Mouse (Mus musculus) intestine, embryonic 15.5 days (tissue): ENCODE measurements around the gene Dnaja2. TPM values are rescaled to one million over a fixed set of nuclear protein-coding genes. Genes with fewer than 3 reads are reported as not detected.

Source experiments
- ATAC-seq: fragments of 200-750 bp; cut with Nextera tagmentation; 2 replicates; pipeline ENCODE4 v1.8.0; 2017; ENCODE audit warnings: moderate TSS enrichment, moderate library complexity
- H3K27ac ChIP-seq: fragments of 300-500 bp; sonication (generic); 2 replicates; pipeline ENCODE4 v1.5.1; 2015; ENCODE audit warnings: mild to moderate bottlenecking, inconsistent platforms
- H3K27me3 ChIP-seq: fragments of 300-500 bp; sonication (generic); replicated peaks from 2 replicates; pipeline ENCODE4 v1.6.1; 2015; ENCODE audit warnings: inconsistent platforms
- H3K36me3 ChIP-seq: fragments of 300-500 bp; sonication (generic); 2 replicates; pipeline ENCODE4 v1.6.1; 2015; ENCODE audit warnings: inconsistent platforms
- H3K4me1 ChIP-seq: fragments of 300-500 bp; sonication (generic); replicated peaks from 2 replicates; pipeline ENCODE4 v1.6.1; 2015; ENCODE audit warnings: inconsistent platforms
- H3K4me2 ChIP-seq: fragments of 300-500 bp; sonication (generic); replicated peaks from 2 replicates; pipeline ENCODE4 v1.6.1; 2015; ENCODE audit warnings: mild to moderate bottlenecking, inconsistent platforms
- H3K4me3 ChIP-seq: fragments of 300-500 bp; sonication (generic); replicated peaks from 2 replicates; pipeline ENCODE4 v1.5.1; 2015; ENCODE audit warnings: inconsistent platforms
- H3K9ac ChIP-seq: fragments of 300-500 bp; sonication (generic); 2 replicates; pipeline ENCODE4 v1.6.1; 2015; ENCODE audit warnings: inconsistent platforms
- H3K9me3 ChIP-seq: fragments of 300-500 bp; sonication (generic); 2 replicates; pipeline ENCODE4 v1.6.1; 2016; ENCODE audit warnings: inconsistent platforms
- WGBS: fragments of 180-500 bp; shearing (Covaris S2); methylation state at CpG from one replicate; pipeline ENCODE4 v1.1.7; 2015; 5-methylcytosine and 5-hydroxymethylcytosine counted together
- polyA plus RNA-seq: library from polyadenylated mRNA; unstranded; fragments of >200 nt; fragmentation: Nextera tagmentation; extraction: Ambion mirVana; gene quantifications from 2 replicates; pipeline ENCODE4 v1.2.1, GENCODE M21; 2015

Dnaja2 gene
- polyA plus RNA-seq, 1 experiment from 2014 or later: 158 TPM

- ATAC-seq: no peak
- Histone ChIP-seq H3K9me3 (no peaks in the 10 kb centered on the region), H3K27me3 (no peaks in the 10 kb centered on the region), H3K4me2 (no peak overlapping the region), H3K27ac (no peak overlapping the region), H3K4me1 (no peaks in the 10 kb centered on the region), H3K9ac (no peak overlapping the region), H3K36me3 (no peaks in the 10 kb centered on the region), H3K4me3 (no peak overlapping the region)
- 88% methylated on average over 3 of the region's 3 CpGs for WGBS
Measured at GRCm38 (mm10) chr8:85577666-85578065, 22.5 kb upstream of the Dnaja2 start.

DNA sequence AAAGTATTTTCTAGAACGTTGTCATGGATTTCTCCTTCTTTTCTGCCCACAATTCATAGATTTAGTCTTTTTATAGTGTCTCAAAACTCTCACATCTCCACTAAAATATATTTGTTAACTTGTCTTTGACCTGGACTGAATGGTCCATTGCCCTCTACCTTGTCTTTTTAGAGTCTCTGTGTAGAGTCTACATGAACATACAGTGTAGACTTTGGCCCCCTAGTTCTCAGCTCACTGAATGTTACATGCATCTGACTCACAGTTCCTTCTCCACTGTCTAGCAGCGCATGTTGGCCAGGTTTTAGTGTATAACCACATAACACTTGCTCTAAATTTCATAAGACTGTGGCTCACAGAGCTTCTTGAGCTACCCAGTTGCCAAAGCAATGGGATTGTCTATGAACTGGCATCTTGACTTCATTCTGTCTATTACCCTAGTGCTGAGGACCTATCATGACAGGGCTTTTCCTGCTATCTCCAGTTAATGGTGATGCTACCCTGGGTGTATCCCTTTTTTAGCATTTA, 18.9 kb upstream of the Dnaja2 start:
- H3K36me3 ChIP-seq: no peaks in the 10 kb centered on the region
- H3K27ac ChIP-seq: no peak overlapping the region
- no peaks in the 10 kb centered on the region for H3K9me3 ChIP-seq
- H3K27me3 ChIP-seq: no peaks in the 10 kb centered on the region
- ATAC-seq: no peak
- H3K4me2 ChIP-seq: no peak overlapping the region
- no peaks in the 10 kb centered on the region for H3K4me1 ChIP-seq
- no peak overlapping the region for H3K4me3 ChIP-seq
- WGBS: 77% methylated on average over 2 of the region's 2 CpGs
- H3K9ac ChIP-seq: no peak overlapping the region

GRCm38 (mm10) chr8:85570466-85570865, 15.3 kb upstream of the Dnaja2 start:
- WGBS: 70% methylated on average over 4 of the region's 4 CpGs
- H3K9me3 ChIP-seq: no peaks in the 10 kb centered on the region
- H3K27ac ChIP-seq: no peak overlapping the region
- H3K36me3 ChIP-seq: no peaks in the 10 kb centered on the region
- H3K27me3 ChIP-seq: no peaks in the 10 kb centered on the region
- ATAC-seq: no peak
- no peak overlapping the region for H3K4me3 ChIP-seq
- H3K4me1 ChIP-seq: no peaks in the 10 kb centered on the region
- no peak overlapping the region for H3K9ac ChIP-seq
- H3K4me2 ChIP-seq: no peak overlapping the region

GRCm38 (mm10) chr8:85567801-85568200, 12.7 kb upstream of the Dnaja2 start:
- Histone ChIP-seq H3K27me3 (no peaks in the 10 kb centered on the region), H3K4me1 (no peaks in the 10 kb centered on the region), H3K36me3 (no peaks in the 10 kb centered on the region), H3K9ac (no peak overlapping the region), H3K4me2 (no peak overlapping the region), H3K4me3 (no peak overlapping the region), H3K9me3 (no peaks in the 10 kb centered on the region), H3K27ac (no peak overlapping the region)
- peak; percentile 56; the same call in 1 of the 2 replicates for ATAC-seq
- WGBS: 79% methylated on average over 2 of the region's 2 CpGs

DNA sequence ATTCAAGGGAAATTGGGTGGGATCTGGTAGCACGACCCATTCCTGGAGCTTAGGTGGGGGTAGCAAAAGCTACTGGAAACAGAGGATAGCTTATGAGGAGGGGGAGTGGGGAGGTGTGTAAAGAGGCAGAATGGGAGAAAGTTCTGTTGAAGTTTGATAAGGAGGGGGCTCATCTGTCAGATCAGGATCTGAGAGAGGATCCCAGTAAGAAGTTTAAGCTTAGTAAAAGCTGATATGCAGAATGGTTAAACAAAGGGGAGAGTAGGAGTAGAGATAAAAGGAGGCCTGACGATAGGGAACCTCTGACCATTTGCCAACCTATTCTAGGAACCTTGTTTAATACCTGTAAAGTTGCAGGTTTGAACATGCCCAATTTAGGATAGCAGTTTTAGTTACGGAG, 10.0 kb upstream of the Dnaja2 start:
- no peak overlapping the region for H3K9ac ChIP-seq
- H3K4me3 ChIP-seq: no peak overlapping the region
- H3K27me3 ChIP-seq: no peaks in the 10 kb centered on the region
- WGBS: 79% methylated on average over 3 of the region's 3 CpGs
- no peak overlapping the region for H3K4me2 ChIP-seq
- no peak for ATAC-seq
- no peaks in the 10 kb centered on the region for H3K36me3 ChIP-seq
- no peaks in the 10 kb centered on the region for H3K9me3 ChIP-seq
- no peak overlapping the region for H3K27ac ChIP-seq
- no peaks in the 10 kb centered on the region for H3K4me1 ChIP-seq

- 89% methylated on average over 8 of the region's 8 CpGs for WGBS
- Histone ChIP-seq H3K4me2 (no peak overlapping the region), H3K36me3 (no peaks in the 10 kb centered on the region), H3K27ac (no peak overlapping the region), H3K9me3 (no peaks in the 10 kb centered on the region), H3K4me3 (no peak overlapping the region), H3K27me3 (no peaks in the 10 kb centered on the region), H3K4me1 (no peaks in the 10 kb centered on the region), H3K9ac (no peak overlapping the region)
- no peak for ATAC-seq
Measured at GRCm38 (mm10) chr8:85563336-85563735, 8.2 kb upstream of the Dnaja2 start.

DNA sequence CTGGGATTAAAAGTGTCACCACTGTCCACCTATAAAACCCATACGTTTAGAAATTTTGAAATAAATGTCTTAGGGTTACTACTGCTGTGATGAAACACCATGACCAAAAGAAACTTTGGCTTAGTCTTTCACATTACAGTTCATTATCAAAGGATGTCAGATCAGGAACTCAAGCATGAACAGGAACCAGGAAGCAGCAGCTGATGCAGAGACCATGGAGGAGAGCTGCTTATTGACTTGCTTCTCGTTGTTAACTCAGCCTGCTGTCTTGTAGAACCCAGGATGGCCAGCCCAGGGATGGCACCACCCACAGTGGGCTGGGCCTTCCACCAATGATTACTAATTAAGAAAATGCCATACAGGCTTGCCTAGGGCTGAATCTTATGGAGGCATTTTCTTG, 4.8 kb upstream of the Dnaja2 start:
- Histone ChIP-seq H3K27me3 (no peaks in the 10 kb centered on the region), H3K4me3 (no peak overlapping the region), H3K27ac (no peak overlapping the region), H3K4me1 (no peaks in the 10 kb centered on the region), H3K36me3 (no peaks in the 10 kb centered on the region), H3K9ac (no peak overlapping the region), H3K4me2 (no peak overlapping the region), H3K9me3 (no peaks in the 10 kb centered on the region)
- no peak for ATAC-seq
- 63% methylated on average over 2 of the region's 2 CpGs for WGBS

DNA sequence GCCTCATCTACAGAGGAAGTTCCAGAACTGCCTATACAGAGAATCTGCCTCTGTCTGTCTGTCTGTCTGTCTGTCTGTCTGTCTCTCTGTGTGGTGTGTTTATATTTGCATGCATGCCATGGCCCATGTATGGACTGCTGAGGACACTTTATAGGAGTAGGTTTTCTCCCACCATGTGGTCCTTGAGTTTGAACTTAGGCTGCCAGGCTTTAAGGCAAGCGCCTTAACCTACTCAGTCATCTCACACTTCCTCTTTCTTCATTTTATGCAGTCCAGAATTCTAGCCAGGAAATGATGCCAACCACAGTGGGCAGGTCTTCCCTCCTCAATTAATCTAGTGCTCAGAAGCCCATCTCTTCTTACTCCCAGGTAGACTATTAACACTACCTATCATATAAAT, 4.1 kb upstream of the Dnaja2 start:
- Histone ChIP-seq H3K4me3 (no peak overlapping the region), H3K4me2 (no peak overlapping the region), H3K9ac (no peak overlapping the region), H3K36me3 (no peaks in the 10 kb centered on the region), H3K27me3 (no peaks in the 10 kb centered on the region), H3K4me1 (no peaks in the 10 kb centered on the region), H3K27ac (no peak overlapping the region), H3K9me3 (no peaks in the 10 kb centered on the region)
- no peak for ATAC-seq
- 86% methylated on average over 1 of the region's 1 CpGs for WGBS

DNA sequence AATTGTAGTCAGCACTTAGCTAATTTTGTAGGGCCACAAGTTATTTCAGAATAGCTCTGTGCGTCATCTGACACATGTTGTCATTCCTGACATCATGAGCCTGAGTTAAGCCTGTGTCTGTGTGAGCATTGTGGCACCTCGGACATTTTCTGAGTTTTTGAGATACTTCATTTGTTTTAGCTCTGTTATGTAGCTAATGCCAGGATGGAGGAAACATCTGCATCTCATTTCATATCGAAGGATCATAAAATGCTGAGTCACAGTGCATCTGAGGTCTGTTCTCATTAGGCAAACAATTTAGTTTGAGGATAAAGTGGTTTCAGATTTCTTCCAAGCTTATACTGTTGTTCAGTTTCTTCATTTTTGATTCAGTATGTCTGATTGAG, 2.5 kb upstream of the Dnaja2 start:
- ATAC-seq: no peak
- Histone ChIP-seq H3K4me3 (no peak overlapping the region), H3K4me2 (no peak overlapping the region), H3K9me3 (no peaks in the 10 kb centered on the region), H3K9ac (no peak overlapping the region), H3K36me3 (no peaks in the 10 kb centered on the region), H3K4me1 (no peaks in the 10 kb centered on the region), H3K27ac (no peak overlapping the region), H3K27me3 (no peaks in the 10 kb centered on the region)
- WGBS: 69% methylated on average over 3 of the region's 3 CpGs

DNA sequence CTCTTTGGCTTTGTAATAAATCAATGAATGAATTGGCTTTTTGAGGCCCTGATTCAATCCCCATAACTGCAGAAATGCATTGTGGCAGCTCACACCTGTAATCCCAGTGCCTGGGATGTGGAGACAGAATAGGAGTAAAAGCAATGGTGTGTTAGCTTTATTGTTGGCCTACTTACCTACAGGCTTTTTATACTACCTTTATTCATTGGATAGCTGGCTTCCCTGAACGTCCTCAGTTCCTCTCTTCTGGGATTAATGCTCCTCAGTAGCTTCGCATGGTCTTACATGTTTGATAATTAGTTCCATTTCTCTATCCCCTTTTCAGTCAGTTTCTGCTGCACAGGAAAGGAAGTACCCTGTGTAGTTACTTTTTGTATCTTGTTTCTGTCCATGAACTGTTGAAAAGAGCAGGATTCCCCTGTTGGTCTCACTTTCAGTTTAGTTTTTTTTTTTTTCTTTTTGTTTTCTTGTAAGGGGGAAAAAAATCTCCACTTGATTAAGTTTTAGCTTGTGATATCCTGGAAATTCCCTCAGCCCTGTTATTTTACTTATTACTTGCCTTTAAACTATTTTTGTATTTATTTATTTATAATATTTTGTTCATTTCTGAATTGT, 1.9 kb upstream of the Dnaja2 start:
- H3K36me3 ChIP-seq: no peaks in the 10 kb centered on the region
- H3K27me3 ChIP-seq: no peaks in the 10 kb centered on the region
- WGBS: 70% methylated on average over 2 of the region's 2 CpGs
- no peak for ATAC-seq
- H3K9me3 ChIP-seq: no peaks in the 10 kb centered on the region
- no peak overlapping the region for H3K9ac ChIP-seq
- no peak overlapping the region for H3K4me2 ChIP-seq
- no peak overlapping the region for H3K4me3 ChIP-seq
- H3K4me1 ChIP-seq: no peaks in the 10 kb centered on the region
- H3K27ac ChIP-seq: no peak overlapping the region

- peak; percentile 95 for ATAC-seq
- peak overlapping the region; percentile 94 for H3K9ac ChIP-seq
- H3K27me3 ChIP-seq: no peaks in the 10 kb centered on the region
- H3K4me2 ChIP-seq: peak overlapping the region; percentile 81
- H3K4me3 ChIP-seq: peak overlapping the region; percentile 94
- H3K36me3 ChIP-seq: no peaks in the 10 kb centered on the region
- peak overlapping the region; percentile 98 for H3K27ac ChIP-seq
- WGBS: under 1% methylated on average over 66 of the region's 66 CpGs
- H3K4me1 ChIP-seq: no peaks in the 10 kb centered on the region
- no peaks in the 10 kb centered on the region for H3K9me3 ChIP-seq
Measured at GRCm38 (mm10) chr8:85554391-85555180, 558 bp downstream of the Dnaja2 start.

GRCm38 (mm10) chr8:85551934-85552333, 3.2 kb downstream of the Dnaja2 start:
- Histone ChIP-seq H3K9ac (no peak overlapping the region), H3K9me3 (no peaks in the 10 kb centered on the region), H3K4me1 (no peaks in the 10 kb centered on the region), H3K4me2 (no peak overlapping the region), H3K27me3 (no peaks in the 10 kb centered on the region), H3K4me3 (no peak overlapping the region), H3K36me3 (peaks cover 12% of the 10 kb centered on the region; the same call in 1 of the 2 replicates), H3K27ac (no peak overlapping the region)
- no peak for ATAC-seq
- 92% methylated on average over 1 of the region's 1 CpGs for WGBS

- Histone ChIP-seq H3K9me3 (no peaks in the 10 kb centered on the region), H3K27ac (no peak overlapping the region), H3K4me2 (no peak overlapping the region), H3K9ac (no peak overlapping the region), H3K27me3 (no peaks in the 10 kb centered on the region), H3K36me3 (peaks cover 25% of the 10 kb centered on the region), H3K4me3 (no peak overlapping the region), H3K4me1 (no peaks in the 10 kb centered on the region)
- WGBS: 97% methylated on average over 2 of the region's 2 CpGs
- ATAC-seq: no peak
Measured at GRCm38 (mm10) chr8:85536332-85536731, 18.8 kb downstream of the Dnaja2 start.
